Mouse (Mus musculus): ENCODE data around the gene Adgrb2.

Adgrb2 gene

GRCm38 (mm10) chr4:130036573-130037401 lies 52.1 kb downstream of the Adgrb2 start:
- peak; percentile 35 for DNase-seq

- DNase-seq, result no peak
Observed at GRCm38 (mm10) chr4:130039351-130039750, 54.7 kb downstream of the Adgrb2 start.

GRCm38 (mm10) chr4:130041076-130041475 lies 56.4 kb downstream of the Adgrb2 start:
- DNase-seq, result no peak

DNA sequence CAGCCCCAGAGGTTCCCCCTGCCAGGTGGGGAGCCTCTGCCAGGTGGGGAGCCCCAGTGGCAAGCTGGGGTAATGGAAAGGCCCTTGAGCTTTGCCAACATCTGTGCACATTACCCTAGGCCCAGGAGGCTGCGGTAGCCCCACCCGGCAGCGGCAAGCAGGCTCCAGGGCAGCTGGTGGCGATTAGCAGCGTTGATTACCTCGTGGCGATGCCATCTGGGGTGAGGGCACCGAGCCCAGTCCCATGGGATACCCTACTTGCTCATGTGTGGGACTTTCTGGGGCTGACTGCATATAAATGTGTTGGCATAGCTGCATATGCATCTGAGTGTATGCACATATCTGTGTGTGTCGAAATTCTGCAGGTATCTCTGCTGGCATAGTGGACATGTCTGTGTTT lies 59.5 kb downstream of the Adgrb2 start:
- no peak for DNase-seq

GRCm38 (mm10) chr4:130045609-130046008 lies 60.9 kb downstream of the Adgrb2 start:
- DNase-seq, result no peak

- DNase-seq, result peak; percentile 49
Observed at GRCm38 (mm10) chr4:130047331-130048202, 62.9 kb downstream of the Adgrb2 start, which contains the start of gene Col16a1. Gene Col16a1, plus strand, starts transcription at chr4:130047840.

GRCm38 (mm10) chr4:130048203-130048479 lies 63.5 kb downstream of the Adgrb2 start:
- DNase-seq, result no peak

DNA sequence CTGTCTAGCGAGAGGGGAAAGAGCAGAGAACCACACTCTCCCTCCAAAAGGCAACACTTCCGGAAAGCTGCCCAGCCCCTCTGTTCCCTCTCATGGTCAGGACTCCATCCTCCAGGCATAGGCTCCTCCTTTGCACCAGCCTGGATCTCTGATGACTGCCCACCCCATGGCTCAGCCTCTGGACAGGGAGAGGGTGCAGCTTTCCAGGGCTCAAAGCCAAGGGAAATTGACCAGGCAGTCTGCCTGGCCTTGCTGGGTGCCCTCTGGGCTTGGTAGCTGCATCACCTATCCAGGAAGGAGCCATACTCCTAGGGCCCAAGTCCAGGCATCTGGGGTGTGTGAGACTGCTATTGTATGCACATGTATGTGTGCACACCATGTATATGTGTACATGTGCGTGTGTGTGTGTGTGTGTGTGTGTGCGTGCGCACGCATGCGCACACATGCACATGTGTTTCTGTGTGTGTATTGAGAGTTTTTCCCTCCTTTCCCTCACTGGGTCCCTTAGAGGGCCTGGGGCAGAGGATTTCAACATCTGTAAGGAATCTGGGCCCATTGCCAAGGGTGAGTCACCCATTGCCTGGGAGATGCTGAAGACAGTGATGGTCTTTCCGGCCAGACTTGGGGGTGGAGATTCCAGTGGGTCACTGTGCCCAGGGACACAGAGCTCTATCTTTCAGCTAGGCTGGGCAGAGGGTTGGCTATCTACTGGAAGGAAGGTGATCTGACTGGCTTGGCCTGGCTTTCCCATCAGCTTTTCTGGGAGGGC lies 65.6 kb downstream of the Adgrb2 start:
- no peak for DNase-seq

- DNase-seq, result no peak
Observed at GRCm38 (mm10) chr4:130052283-130052682, 67.6 kb downstream of the Adgrb2 start.

DNA sequence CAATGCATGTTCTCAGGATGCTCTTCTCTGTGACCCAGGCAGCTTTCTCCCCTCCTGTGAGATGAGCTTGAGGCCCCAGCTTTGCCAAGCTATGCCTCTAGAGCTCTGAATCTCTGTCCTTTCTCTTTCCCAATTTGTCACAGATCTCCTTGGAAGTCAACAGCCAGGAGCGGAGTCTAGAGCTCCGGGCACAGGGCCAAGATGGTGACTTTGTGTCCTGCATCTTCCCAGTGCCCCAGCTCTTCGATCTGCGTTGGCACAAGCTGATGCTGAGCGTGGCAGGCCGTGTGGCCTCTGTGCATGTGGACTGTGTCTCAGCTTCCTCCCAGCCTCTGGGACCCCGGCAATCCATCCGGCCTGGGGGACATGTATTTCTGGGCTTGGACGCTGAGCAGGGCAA lies 68.4 kb downstream of the Adgrb2 start:
- DNase-seq, result no peak

GRCm38 (mm10) chr4:130054727-130055126 lies 70.1 kb downstream of the Adgrb2 start:
- no peak for DNase-seq

- DNase-seq, result no peak
Observed at GRCm38 (mm10) chr4:130055160-130056010, 70.7 kb downstream of the Adgrb2 start.

- DNase-seq, result no peak
Observed at GRCm38 (mm10) chr4:130056011-130056322, 71.3 kb downstream of the Adgrb2 start.

DNA sequence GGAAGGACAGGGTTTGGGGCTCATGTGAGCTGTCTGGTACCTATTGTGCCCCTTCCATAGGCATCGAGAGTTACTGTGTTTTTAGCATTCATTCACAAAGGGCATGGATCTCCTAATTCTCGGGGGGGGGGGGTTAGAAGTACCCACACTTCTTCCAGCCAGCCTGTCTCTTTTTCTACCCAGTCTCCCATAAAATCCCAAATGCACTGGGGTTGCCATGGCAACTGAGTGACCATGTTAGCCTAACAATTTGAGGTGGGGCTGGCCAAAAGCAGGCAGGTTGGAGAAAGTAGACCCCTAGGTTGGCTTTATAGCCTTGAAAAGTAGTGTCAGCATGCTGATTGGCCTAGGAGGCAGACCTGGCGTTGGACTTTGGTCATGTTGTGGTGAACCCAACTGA lies 71.8 kb downstream of the Adgrb2 start:
- no peak for DNase-seq

DNA sequence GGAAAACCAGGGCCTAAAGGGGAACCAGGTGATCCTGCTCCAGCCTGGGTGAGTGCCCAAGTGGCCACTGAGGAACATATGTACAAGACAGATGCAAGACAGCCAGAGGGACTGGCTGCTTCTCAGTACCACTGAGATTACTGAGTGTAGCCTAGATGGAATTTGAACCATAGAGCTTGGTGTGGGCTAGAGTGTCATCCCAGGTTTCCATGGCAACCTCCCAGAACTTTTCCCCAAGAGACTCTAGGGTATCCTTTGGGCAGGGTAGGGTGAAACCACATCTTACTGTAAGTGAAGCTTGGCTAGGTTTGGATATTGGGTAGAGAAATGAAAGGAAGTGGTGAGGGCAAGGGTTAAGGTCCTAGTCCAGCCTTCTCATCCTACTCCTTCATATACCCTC lies 76.3 kb downstream of the Adgrb2 start:
- no peak for DNase-seq

DNA sequence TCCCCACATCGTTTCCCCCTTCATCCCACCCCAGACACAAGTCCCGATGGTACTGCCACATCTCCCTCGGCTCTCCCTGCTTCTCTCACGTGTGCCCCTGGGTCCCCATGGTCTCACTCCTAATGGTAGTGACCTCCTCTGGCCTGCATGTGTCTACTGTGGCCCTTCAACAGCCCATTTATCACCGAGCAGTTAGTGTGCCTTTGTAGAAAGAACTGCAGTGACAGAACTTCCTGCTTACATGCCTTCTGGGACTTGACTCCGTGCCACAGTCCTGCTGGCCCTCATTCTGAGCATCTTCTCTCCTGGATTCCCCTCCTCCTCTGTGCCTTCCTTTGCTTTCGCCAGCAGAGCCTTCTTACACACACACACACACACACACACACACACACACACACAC lies 78.5 kb downstream of the Adgrb2 start:
- no peak for DNase-seq

- DNase-seq, result peak; percentile 28
Observed at GRCm38 (mm10) chr4:130066816-130067215, 82.1 kb downstream of the Adgrb2 start.

DNA sequence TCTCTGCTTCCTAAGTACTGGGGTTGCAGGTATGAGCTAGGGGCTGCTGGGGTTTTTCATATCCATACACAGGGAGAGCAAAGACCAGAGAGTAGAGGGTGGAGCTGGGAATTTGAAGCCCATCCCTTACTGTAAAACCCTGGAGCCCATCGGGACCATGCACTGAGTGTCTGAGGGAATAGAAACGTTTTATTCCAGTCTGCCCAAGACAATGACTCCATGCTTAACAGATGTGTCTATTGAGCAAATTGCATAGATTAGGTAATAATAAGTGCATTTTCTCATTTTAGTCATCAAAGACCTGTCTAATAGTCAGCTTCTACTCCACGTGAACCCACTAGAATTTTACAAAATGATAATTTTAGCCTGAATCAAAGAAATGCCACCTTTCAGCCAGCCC lies 85.9 kb downstream of the Adgrb2 start:
- DNase-seq, result no peak

DNA sequence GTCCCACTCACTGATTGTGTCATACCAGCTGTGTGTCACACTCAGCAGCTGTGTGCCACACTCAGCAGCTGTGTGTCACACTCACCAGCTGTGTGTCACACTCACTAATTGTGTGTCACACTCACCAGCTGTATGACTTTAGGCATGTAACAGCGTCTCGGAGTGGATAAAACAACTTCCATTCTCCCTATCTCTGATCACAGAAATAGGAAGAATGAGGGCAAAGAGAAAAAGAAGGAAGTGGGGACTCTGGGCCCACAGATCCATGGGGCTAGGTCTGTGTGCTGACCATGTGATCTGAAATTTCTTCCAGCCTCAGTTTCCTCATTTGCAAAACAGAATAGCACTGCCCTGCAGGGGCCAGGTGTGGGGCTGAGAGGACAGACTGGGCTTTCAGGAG lies 87.1 kb downstream of the Adgrb2 start:
- no peak for DNase-seq

Measured in cerebellum, adult 8-10 months (tissue).